Mouse (Mus musculus) lung, embryonic 16.5 days (tissue): ENCODE results near the gene Tmem217. TPM values are rescaled to one million over a fixed set of nuclear protein-coding genes. Genes with fewer than 3 reads are reported as not detected.
A peak's percentile ranks its signal among the peaks of the same experiment; 100 is the strongest.

Source experiments
- ATAC-seq: fragments of 200-750 bp; cut with Nextera tagmentation; 2 replicates; pipeline ENCODE4 v1.8.0; 2017; ENCODE audit warnings: low read depth, mild to moderate bottlenecking, moderate library complexity
- H3K27ac ChIP-seq: fragments of 300-500 bp; sonication (generic); 2 replicates; pipeline ENCODE4 v1.5.1; 2014; ENCODE audit warnings: mild to moderate bottlenecking, control low read depth, low read length
- H3K27me3 ChIP-seq: fragments of 300-500 bp; sonication (generic); 2 replicates; pipeline ENCODE4 v1.6.1; 2014; ENCODE audit warnings: low read depth, low read length, mixed read lengths; ENCODE audit not compliant: control insufficient read depth, insufficient read depth
- H3K36me3 ChIP-seq: fragments of 300-500 bp; sonication (generic); 2 replicates; pipeline ENCODE4 v1.6.1; 2014; ENCODE audit warnings: low read length; ENCODE audit not compliant: control insufficient read depth, insufficient read depth
- H3K4me1 ChIP-seq: fragments of 300-500 bp; sonication (generic); replicated peaks from 2 replicates; pipeline ENCODE4 v1.6.1; 2014; ENCODE audit warnings: low read length, mixed read lengths; ENCODE audit not compliant: control insufficient read depth, insufficient read depth
- H3K4me2 ChIP-seq: fragments of 300-500 bp; sonication (generic); 2 replicates; pipeline ENCODE4 v1.6.1; 2014; ENCODE audit warnings: low read depth, low read length, control low read depth
- H3K4me3 ChIP-seq: fragments of 300-500 bp; sonication (generic); 2 replicates; pipeline ENCODE4 v1.5.1; 2014; ENCODE audit warnings: mild to moderate bottlenecking, low read length, control low read depth
- H3K9ac ChIP-seq: fragments of 300-500 bp; sonication (generic); 2 replicates; pipeline ENCODE4 v1.6.1; 2014; ENCODE audit warnings: low read length, control low read depth
- H3K9me3 ChIP-seq: fragments of 300-500 bp; sonication (generic); 2 replicates; pipeline ENCODE4 v1.6.1; 2016; ENCODE audit warnings: low read length; ENCODE audit not compliant: control insufficient read depth
- WGBS: fragments of 180-500 bp; shearing (Covaris S2); extraction: QIAGEN DNeasy Blood & Tissue Kit; methylation state at CpG from one replicate; pipeline ENCODE4 v1.1.7; 2014; 5-methylcytosine and 5-hydroxymethylcytosine counted together
- polyA plus RNA-seq: library from polyadenylated mRNA; unstranded; fragments of >200 nt; fragmentation: Nextera tagmentation; extraction: Ambion mirVana; gene quantifications from 2 replicates; pipeline ENCODE4 v1.2.1, GENCODE M21; 2015

Gene Tmem217
- polyA plus RNA-seq, 1 experiment from 2014 or later, result 0.85 TPM

GRCm38 (mm10) chr17:29584737-29585136 lies 32.6 kb upstream of the Tmem217 start:
- no peak overlapping the region for H3K4me3 ChIP-seq
- no peak overlapping the region for H3K9ac ChIP-seq
- 67% methylated on average over 3 of the region's 3 CpGs for WGBS
- H3K9me3 ChIP-seq, result no peaks in the 10 kb centered on the region
- H3K36me3 ChIP-seq, result peaks cover 4% of the 10 kb centered on the region
- H3K27me3 ChIP-seq, result no peaks in the 10 kb centered on the region
- ATAC-seq, result no peak
- H3K4me1 ChIP-seq, result peaks cover 10% of the 10 kb centered on the region
- H3K4me2 ChIP-seq, result no peak overlapping the region
- H3K27ac ChIP-seq, result no peak overlapping the region

- Histone ChIP-seq H3K9ac (no peak overlapping the region), H3K4me1 (peaks cover 6% of the 10 kb centered on the region), H3K9me3 (no peaks in the 10 kb centered on the region), H3K36me3 (peaks cover 4% of the 10 kb centered on the region), H3K27ac (no peak overlapping the region), H3K27me3 (no peaks in the 10 kb centered on the region), H3K4me2 (no peak overlapping the region), H3K4me3 (no peak overlapping the region)
- 62% methylated on average over 5 of the region's 5 CpGs for WGBS
- ATAC-seq, result no peak
Observed at GRCm38 (mm10) chr17:29584306-29584705, 32.1 kb upstream of the Tmem217 start.

- Histone ChIP-seq H3K4me2 (no peak overlapping the region), H3K27me3 (no peaks in the 10 kb centered on the region), H3K4me1 (no peaks in the 10 kb centered on the region), H3K9me3 (no peaks in the 10 kb centered on the region), H3K27ac (no peak overlapping the region), H3K36me3 (peaks cover 7% of the 10 kb centered on the region), H3K9ac (no peak overlapping the region), H3K4me3 (no peak overlapping the region)
- 73% methylated on average over 5 of the region's 5 CpGs for WGBS
- ATAC-seq, result no peak
Observed at GRCm38 (mm10) chr17:29583569-29583968, 31.4 kb upstream of the Tmem217 start.

- H3K36me3 ChIP-seq, result peaks cover 19% of the 10 kb centered on the region
- H3K27ac ChIP-seq, result peak overlapping the region; percentile 74
Observed at GRCm38 (mm10) chr17:29579579-29580126, 27.5 kb upstream of the Tmem217 start.

GRCm38 (mm10) chr17:29569831-29570230 lies 17.6 kb upstream of the Tmem217 start:
- Histone ChIP-seq H3K36me3 (peaks cover 20% of the 10 kb centered on the region), H3K4me2 (no peak overlapping the region), H3K9ac (no peak overlapping the region), H3K4me1 (no peaks in the 10 kb centered on the region), H3K4me3 (no peak overlapping the region), H3K27me3 (no peaks in the 10 kb centered on the region), H3K9me3 (no peaks in the 10 kb centered on the region), H3K27ac (no peak overlapping the region)
- no peak for ATAC-seq
- WGBS, result 81% methylated on average over 6 of the region's 6 CpGs

More at GRCm38 (mm10) chr17:29579579-29580126, 27.5 kb upstream of the Tmem217 start:
- Histone ChIP-seq H3K4me2 (no peak overlapping the region), H3K4me3 (no peak overlapping the region), H3K4me1 (no peaks in the 10 kb centered on the region), H3K9me3 (no peaks in the 10 kb centered on the region), H3K9ac (no peak overlapping the region), H3K27me3 (no peaks in the 10 kb centered on the region)
- peak; percentile 80 for ATAC-seq
- WGBS, result 59% methylated on average over 4 of the region's 4 CpGs

GRCm38 (mm10) chr17:29568435-29568834 lies 16.2 kb upstream of the Tmem217 start:
- no peaks in the 10 kb centered on the region for H3K4me1 ChIP-seq
- H3K9me3 ChIP-seq, result no peaks in the 10 kb centered on the region
- peaks cover 14% of the 10 kb centered on the region for H3K36me3 ChIP-seq
- 80% methylated on average over 15 of the region's 15 CpGs for WGBS
- no peak overlapping the region for H3K4me2 ChIP-seq
- no peak overlapping the region for H3K27ac ChIP-seq
- H3K9ac ChIP-seq, result no peak overlapping the region
- H3K27me3 ChIP-seq, result no peaks in the 10 kb centered on the region
- ATAC-seq, result no peak
- H3K4me3 ChIP-seq, result no peak overlapping the region

GRCm38 (mm10) chr17:29565521-29565920 lies 13.3 kb upstream of the Tmem217 start:
- no peak for ATAC-seq
- no peak overlapping the region for H3K4me3 ChIP-seq
- H3K4me2 ChIP-seq, result no peak overlapping the region
- no peaks in the 10 kb centered on the region for H3K9me3 ChIP-seq
- no peaks in the 10 kb centered on the region for H3K4me1 ChIP-seq
- no peak overlapping the region for H3K27ac ChIP-seq
- 92% methylated on average over 5 of the region's 5 CpGs for WGBS
- no peaks in the 10 kb centered on the region for H3K27me3 ChIP-seq
- no peak overlapping the region for H3K9ac ChIP-seq
- H3K36me3 ChIP-seq, result peaks cover 3% of the 10 kb centered on the region; the same call in 1 of the 2 replicates

- Histone ChIP-seq H3K27ac (no peak overlapping the region), H3K36me3 (no peaks in the 10 kb centered on the region; the same call in 1 of the 2 replicates), H3K4me1 (no peaks in the 10 kb centered on the region), H3K9me3 (no peaks in the 10 kb centered on the region), H3K4me2 (no peak overlapping the region), H3K27me3 (no peaks in the 10 kb centered on the region), H3K4me3 (no peak overlapping the region), H3K9ac (no peak overlapping the region)
- 63% methylated on average over 5 of the region's 5 CpGs for WGBS
- ATAC-seq, result no peak
Observed at GRCm38 (mm10) chr17:29558476-29558875, 6.3 kb upstream of the Tmem217 start.

- Histone ChIP-seq H3K9me3 (no peaks in the 10 kb centered on the region), H3K27ac (no peak overlapping the region), H3K36me3 (no peaks in the 10 kb centered on the region; the same call in 1 of the 2 replicates), H3K4me2 (no peak overlapping the region), H3K27me3 (no peaks in the 10 kb centered on the region), H3K4me3 (no peak overlapping the region), H3K9ac (no peak overlapping the region), H3K4me1 (0 out of 2 replicates have a peak, but pooled peaks cover 3% of the 10 kb centered on the region)
- ATAC-seq, result 0 out of 2 replicates have a peak, but pooled peaks have one; percentile 17
- 53% methylated on average over 7 of the region's 7 CpGs for WGBS
Observed at GRCm38 (mm10) chr17:29556893-29557292, 4.7 kb upstream of the Tmem217 start.
